Mouse (Mus musculus): ENCODE measurements around the gene Phyhd1.

DNA sequence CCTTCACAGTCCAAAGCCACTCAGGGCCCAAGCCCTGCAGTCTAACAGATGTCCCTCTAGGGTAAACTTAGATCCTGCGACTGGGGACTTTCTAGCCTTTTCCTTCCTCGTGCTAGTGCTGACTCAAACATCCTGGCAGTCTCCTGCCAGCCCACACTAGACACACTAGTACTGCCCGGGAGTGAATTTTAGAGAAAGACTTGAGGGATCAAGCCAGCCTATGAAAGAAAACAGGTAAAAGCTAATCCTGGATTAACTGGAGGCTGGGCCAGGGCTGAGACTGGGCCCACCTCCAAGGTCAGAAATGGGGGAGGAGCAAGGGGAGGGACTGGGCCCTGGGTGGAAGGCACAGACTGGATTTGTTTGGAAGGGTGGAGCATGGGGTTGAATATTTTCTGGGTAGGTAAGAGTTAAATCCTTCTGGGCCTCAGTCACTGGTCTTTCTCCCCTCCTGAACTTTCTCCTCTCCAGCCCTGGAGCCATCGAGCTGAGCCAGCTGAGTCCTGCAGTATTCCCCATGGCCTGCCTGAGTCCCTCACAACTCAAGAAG lies 464 bp downstream of the Phyhd1 start:
- TF ChIP-seq POLR2A (IDR thresholded peaks at IDR 0.05; ENCODE audit: borderline replicate concordance, insufficient read depth, low read length) (no peak), CTCF (IDR thresholded peaks at IDR 0.05; ENCODE audit: borderline replicate concordance, insufficient read depth, low read depth, low read length) (no peak)
